Comparison of ENCODE assay signal across 8 mouse cellular contexts in the genomic region with DNA sequence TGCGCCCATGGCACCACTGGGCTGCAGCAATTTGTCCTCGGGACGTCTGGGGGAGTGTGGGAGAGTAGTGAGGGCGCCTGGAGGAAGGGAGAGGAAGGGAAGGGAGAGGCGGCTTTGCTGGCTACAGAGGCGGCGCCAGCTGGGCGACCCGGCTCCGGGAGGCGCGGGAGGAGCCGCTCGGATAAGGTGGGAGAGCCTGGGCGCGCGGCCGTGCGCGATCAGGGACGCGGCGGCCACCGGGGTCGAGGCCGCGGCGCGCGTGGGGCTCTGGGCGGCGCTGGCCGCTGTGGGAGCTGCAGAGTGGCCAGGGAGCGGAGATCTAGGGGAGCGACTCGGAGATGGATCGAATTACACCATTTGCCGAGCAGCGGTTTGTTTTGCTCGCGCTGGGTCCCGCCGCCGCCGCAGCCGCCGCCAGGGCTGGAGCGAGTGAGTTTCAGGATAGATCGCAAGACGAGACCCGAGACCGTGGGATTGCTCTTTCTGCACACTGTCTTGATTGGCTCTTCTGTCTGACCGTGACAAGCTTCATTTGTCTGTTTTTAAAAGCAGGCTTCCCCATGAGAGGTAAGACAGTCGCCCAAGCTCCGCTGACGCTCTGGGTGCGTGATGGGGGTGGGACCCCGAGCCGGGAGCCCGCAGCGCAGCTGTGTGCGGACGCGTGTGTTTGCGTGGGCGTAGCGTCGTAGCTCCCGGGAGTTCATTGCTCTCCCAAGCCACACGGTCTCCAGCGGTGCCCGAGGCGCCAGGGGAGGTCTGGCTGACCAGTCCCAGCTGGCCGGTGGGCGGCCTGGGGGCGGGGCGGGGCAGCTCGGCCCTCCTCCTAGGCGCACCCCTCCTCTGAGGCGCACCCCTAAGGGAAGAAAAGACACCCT.
DNase-seq lines count a peak whose midpoint lies in the region; ATAC-seq lines count a peak whose summit lies in the region.

No protein-coding gene starts in this region.

- intact Hi-C loops in left cerebral cortex, postnatal 36 days (cut with DNase I) = loop anchor here (5.0 kb wide), 4 partner anchors 47 to 508 kb away; no protein-coding TSS in a partner anchor

- under 1% methylated on average over 80 of the region's 80 CpGs for WGBS in embryonic facial prominence, embryonic 10.5 days
- WGBS in intestine, embryonic 16.5 days = under 1% methylated on average over 79 of the region's 80 CpGs

- H3K4me2 ChIP-seq in intestine, embryonic 16.5 days (ENCODE audit: low read depth, low read length) = peak overlapping the region; percentile 68

- no peaks in the 10 kb centered on the region for H3K9me3 ChIP-seq in embryonic facial prominence, embryonic 10.5 days
- no peaks in the 10 kb centered on the region for H3K9me3 ChIP-seq in intestine, embryonic 16.5 days (ENCODE audit: control insufficient read depth, low read length)

- peak overlapping the region; percentile 83 for H3K4me3 ChIP-seq in embryonic facial prominence, embryonic 10.5 days
- H3K4me3 ChIP-seq in intestine, embryonic 16.5 days (ENCODE audit: low read length) = peak overlapping the region; percentile 89

- H3K36me3 ChIP-seq in embryonic facial prominence, embryonic 10.5 days (replicated peaks) = no peaks in the 10 kb centered on the region
- H3K36me3 ChIP-seq in intestine, embryonic 16.5 days (ENCODE audit: control insufficient read depth, insufficient read depth, low read length) = no peaks in the 10 kb centered on the region

- peak; percentile 84 for DNase-seq in adrenal gland, postnatal 25 days
- DNase-seq in embryonic facial prominence, embryonic 10.5 days (ENCODE audit: low spot score) = peak; percentile 87
- peak; percentile 100 for DNase-seq in heart, adult 11 months
- peak; percentile 78 to 83 for DNase-seq in left cerebral cortex, postnatal 36 days (ENCODE audit: low spot score in 2 of 2)
- DNase-seq in right cerebral cortex, postnatal 4 days = peak; percentile 60
- DNase-seq in c-Kit-positive CD71-positive TER-119-positive erythroid progenitor cells, embryonic 14.5 days (ENCODE audit: low spot score) = no peak

- H3K27me3 ChIP-seq in embryonic facial prominence, embryonic 10.5 days (replicated peaks; ENCODE audit: low read depth, poor library complexity, severe bottlenecking) = peaks cover 47% of the 10 kb centered on the region
- H3K27me3 ChIP-seq in intestine, embryonic 16.5 days (replicated peaks; ENCODE audit: control insufficient read depth, insufficient read depth, low read length) = no peaks in the 10 kb centered on the region

- H3K4me1 ChIP-seq in embryonic facial prominence, embryonic 10.5 days = peaks cover 26% of the 10 kb centered on the region
- H3K4me1 ChIP-seq in intestine, embryonic 16.5 days (ENCODE audit: control insufficient read depth, insufficient read depth, low read length) = peaks cover 34% of the 10 kb centered on the region

- H3K9ac ChIP-seq in intestine, embryonic 16.5 days (ENCODE audit: low read depth, low read length) = peak overlapping the region; percentile 98

- ATAC-seq in intestine, embryonic 16.5 days = peak; percentile 92
- peak; percentile 50 for ATAC-seq in megakaryocyte-erythroid progenitor cell, adult 5-6 weeks (replicated peaks; ENCODE audit: low FRiP score, low TSS enrichment, poor library complexity, severe bottlenecking)

- H3K27ac ChIP-seq in embryonic facial prominence, embryonic 10.5 days (replicated peaks) = peak overlapping the region; percentile 92
- H3K27ac ChIP-seq in intestine, embryonic 16.5 days (ENCODE audit: low read length) = peak overlapping the region; percentile 99
